Mouse (Mus musculus): Measurements from ENCODE around the gene Otud7a.

- TF ChIP-seq CTCF (IDR thresholded peaks at IDR 0.05; ENCODE audit: extremely low read depth, insufficient read depth, insufficient read length, insufficient replicate concordance) (no peak), POLR2A (IDR thresholded peaks at IDR 0.05; ENCODE audit: low read depth, low read length) (no peak)
Observed at GRCm38 (mm10) chr7:63774291-63774690, 329.7 kb downstream of the Otud7a start.
